Mouse (Mus musculus) neutrophil, adult 5-6 weeks (primary cell): ENCODE measurements around the gene Tmem201. TPM values are rescaled to one million over a fixed set of nuclear protein-coding genes. Genes with fewer than 3 reads are reported as not detected.
"Not testable (repeated sequence)": the region's sequence is repeated elsewhere in the genome, so short reads cannot be mapped to it uniquely, and the experiment has no call there.

Source experiments
- ATAC-seq: fragments of 151-379, 151-347 bp; 2 replicates; pipeline ENCODE4 v1.8.0; 2017; ENCODE audit warnings: mild to moderate bottlenecking, moderate TSS enrichment; ENCODE audit not compliant: insufficient number of reproducible peaks, poor library complexity, low FRiP score, severe bottlenecking; ENCODE audit errors: extremely low read depth
- total RNA-seq: library from RNA; stranded (forward); fragments of 200-1000 nt; gene quantifications from 2 replicates; pipeline ENCODE4 v1.2.3, GENCODE M21; 2017

The Tmem201 gene
- total RNA-seq, 1 experiment from 2014 or later = 6.6 TPM

GRCm38 (mm10) chr4:149752124-149752799, 14.4 kb upstream of the Tmem201 start:
- peak; percentile 58; the same call in 1 of the 2 replicates for ATAC-seq

GRCm38 (mm10) chr4:149750671-149751070, 12.8 kb upstream of the Tmem201 start:
- no peak for ATAC-seq

GRCm38 (mm10) chr4:149749663-149750015, 11.8 kb upstream of the Tmem201 start:
- ATAC-seq = not testable (repeated sequence)

- ATAC-seq = no peak
Observed at GRCm38 (mm10) chr4:149749003-149749662, 11.3 kb upstream of the Tmem201 start.

- no peak for ATAC-seq
Observed at GRCm38 (mm10) chr4:149744119-149744518, 6.3 kb upstream of the Tmem201 start.

- no peak for ATAC-seq
Observed at GRCm38 (mm10) chr4:149742011-149742530, 4.2 kb upstream of the Tmem201 start.

DNA sequence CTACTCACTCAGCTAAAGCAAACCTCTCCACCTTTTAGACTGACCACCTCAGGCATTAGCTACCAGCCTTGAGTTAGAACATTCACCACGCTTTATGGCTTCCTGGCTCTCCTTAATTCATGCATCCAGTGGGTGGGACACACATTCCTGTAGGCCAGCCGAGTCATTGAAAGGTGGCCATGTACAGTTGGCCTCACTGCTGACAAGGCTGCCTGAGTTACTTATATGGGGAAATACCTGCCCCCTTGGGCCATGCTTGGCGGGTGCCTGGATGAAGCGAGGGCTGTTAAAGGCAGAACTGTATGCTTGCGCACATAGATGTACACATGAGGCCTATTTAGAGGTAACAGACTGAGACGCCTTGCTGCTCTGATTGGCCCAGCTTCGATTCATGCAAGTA, 2.5 kb upstream of the Tmem201 start:
- ATAC-seq = no peak

DNA sequence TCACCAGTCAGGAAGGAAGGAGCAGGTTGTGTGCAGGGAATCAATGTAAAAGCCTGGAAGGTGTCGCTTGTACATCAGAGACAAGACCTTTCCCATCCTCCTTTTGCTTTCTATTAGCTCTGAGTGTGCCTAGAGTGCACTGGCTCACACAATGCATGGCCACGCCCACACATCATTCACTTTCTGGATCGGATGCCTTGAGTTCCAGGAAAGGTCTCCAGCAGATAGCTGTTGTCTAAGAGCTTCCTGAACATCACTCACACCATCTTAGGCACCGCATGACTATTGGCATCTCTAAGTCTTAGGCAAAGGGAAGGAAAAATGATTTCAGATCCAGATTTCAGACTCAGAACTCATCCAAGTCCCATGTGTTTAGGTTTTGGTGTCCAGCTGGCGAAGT, 1.6 kb upstream of the Tmem201 start:
- ATAC-seq = no peak

- no peak for ATAC-seq
Observed at GRCm38 (mm10) chr4:149736581-149736980, 1.3 kb downstream of the Tmem201 start.

DNA sequence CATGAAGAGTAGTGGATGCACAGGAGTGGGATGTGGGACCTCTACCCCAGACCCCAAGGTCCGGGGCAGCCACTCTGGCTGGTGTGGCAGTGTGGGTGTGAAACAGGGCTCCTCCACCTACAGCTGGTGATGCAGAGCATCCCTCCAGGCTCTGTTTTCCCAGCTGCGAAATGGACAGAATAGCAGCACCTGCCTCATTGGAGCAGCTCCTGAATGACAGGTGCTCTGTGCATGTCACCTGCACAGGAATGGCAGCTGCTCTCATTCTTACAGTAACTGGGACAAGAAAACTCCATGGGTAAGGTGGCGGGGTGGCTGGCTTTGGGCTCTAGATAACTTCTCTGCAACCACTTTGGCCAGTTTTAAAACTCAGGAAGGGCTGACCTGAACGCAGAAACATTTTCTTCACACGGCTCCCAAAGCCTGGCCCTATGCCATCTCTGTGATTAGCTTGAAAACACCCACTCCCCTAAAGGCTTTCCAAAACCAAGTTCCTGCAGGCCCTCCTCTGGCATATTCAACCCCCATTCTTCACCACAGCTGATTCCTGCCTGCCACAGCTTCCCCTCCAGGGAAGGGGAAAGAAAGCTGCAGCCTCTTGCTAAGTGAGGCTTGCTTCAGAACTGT, 2.1 kb downstream of the Tmem201 start:
- ATAC-seq = no peak

- ATAC-seq = no peak
Observed at GRCm38 (mm10) chr4:149734730-149735475, 2.9 kb downstream of the Tmem201 start.

DNA sequence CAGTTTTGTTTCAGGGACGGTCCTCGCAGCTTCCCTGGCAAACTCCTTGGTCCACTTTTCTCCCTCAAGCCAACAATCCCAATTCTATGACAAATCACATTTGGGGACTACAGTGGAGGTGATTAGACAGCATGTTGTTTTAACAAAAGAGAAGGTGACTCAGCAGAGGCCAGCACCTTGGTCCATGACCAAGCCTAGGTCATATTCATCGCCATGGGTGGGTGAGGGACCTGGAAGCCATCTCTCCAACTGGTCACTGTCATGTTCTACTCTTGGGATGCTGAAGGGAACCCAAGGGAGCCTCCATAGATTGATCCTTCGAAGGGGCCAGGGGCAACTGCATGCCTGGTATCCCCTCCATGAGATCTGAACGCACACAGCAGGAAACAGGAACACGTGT, 3.6 kb downstream of the Tmem201 start:
- no peak for ATAC-seq

- no peak for ATAC-seq
Observed at GRCm38 (mm10) chr4:149733748-149734147, 4.1 kb downstream of the Tmem201 start.

- ATAC-seq = no peak
Observed at GRCm38 (mm10) chr4:149732800-149733199, 5.0 kb downstream of the Tmem201 start.

DNA sequence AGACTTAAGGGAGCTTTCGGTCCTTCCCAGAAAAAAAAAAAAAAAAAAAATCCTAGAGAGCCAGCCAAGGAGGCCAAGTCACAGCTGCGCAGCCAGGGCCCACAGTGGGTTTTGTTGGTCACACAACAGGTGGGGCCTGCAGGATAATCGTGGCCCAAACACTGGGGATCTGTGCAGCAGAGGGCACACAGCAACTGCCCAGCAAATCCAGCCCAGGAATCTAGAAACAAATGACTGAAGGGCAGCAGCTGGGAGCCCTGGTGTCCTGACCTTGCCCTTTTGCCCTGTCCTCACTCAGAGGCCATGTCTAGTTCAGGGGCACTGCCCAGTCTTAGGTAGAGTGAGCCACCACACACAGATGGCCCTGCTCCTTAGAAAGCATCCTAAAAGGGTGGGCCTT, 5.5 kb downstream of the Tmem201 start:
- no peak for ATAC-seq

DNA sequence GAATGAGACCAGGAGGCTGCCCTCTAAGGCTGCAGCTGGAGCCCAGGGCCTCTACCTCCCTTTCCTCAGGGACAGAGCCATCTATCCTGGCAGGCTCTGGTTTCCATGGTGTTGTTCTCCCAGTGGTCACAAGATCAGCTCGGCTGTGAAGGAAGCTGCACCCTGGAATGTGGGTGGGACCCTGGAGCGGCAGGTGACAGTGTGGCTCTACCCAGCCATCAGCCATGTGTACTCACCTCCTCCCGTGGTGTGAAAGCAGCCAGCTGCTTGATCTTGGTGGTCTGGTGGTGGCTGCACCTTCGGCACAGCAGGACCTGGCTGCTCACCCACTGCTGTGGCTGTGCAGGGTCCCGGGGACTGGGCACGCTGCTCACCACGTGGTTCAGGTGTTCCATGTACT, 7.0 kb downstream of the Tmem201 start:
- ATAC-seq = no peak

DNA sequence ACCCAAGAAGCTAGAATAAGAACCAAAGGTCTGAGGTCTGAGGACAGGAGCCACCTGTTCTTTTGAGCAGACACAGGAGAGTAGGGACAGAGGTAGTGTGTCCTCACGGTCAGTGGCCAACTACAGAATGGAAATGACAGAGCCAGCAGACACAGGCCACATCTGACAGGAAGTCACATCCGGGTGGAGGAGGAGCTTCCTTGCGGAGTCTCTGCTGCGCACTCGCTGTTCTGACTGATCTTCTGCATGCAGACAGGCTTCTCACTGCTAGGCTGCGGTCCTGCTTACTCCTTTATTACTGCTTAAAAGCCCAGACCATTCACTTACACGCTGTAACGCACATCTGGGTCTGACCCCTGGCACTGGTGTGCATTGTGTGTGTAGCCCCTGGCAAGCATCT, 9.0 kb downstream of the Tmem201 start:
- ATAC-seq = no peak

GRCm38 (mm10) chr4:149727636-149728035, 10.2 kb downstream of the Tmem201 start:
- no peak for ATAC-seq

GRCm38 (mm10) chr4:149725661-149726350, 12.0 kb downstream of the Tmem201 start:
- peak; percentile 30; the same call in 1 of the 2 replicates for ATAC-seq
